Mouse (Mus musculus) kidney, adult 2 months (tissue): ENCODE results near the gene Asap3. TPM values are rescaled to one million over a fixed set of nuclear protein-coding genes. Genes with fewer than 3 reads are reported as not detected.
A peak's percentile ranks its signal among the peaks of the same experiment; 100 is the strongest.

Experiments used
- DNase-seq: peaks from one replicate; pipeline ENCODE4 v3.0.0; 2021
- H3K27ac ChIP-seq: fragments of 200-500 bp; 2 replicates; pipeline ENCODE4 v1.5.1; 2012; ENCODE audit warnings: low read depth, low read length, control low read depth, inconsistent platforms; ENCODE audit not compliant: insufficient read depth
- H3K27me3 ChIP-seq: fragments of 200-500 bp; replicated peaks from 2 replicates; pipeline ENCODE4 v1.6.1; 2012; ENCODE audit warnings: mild to moderate bottlenecking, moderate library complexity, low read length, inconsistent platforms; ENCODE audit not compliant: control insufficient read depth, insufficient read depth
- H3K36me3 ChIP-seq: fragments of 200-500 bp; 2 replicates; pipeline ENCODE4 v1.6.1; 2012; ENCODE audit warnings: mild to moderate bottlenecking, moderate library complexity, low read length, inconsistent platforms; ENCODE audit not compliant: control insufficient read depth, insufficient read depth
- H3K4me1 ChIP-seq: fragments of 200-500 bp; 2 replicates; pipeline ENCODE4 v1.6.1; 2011; ENCODE audit warnings: low read length; ENCODE audit not compliant: control insufficient read depth, insufficient read depth
- H3K4me3 ChIP-seq: fragments of 200-500 bp; 2 replicates; pipeline ENCODE4 v1.5.1; 2011; ENCODE audit warnings: mild to moderate bottlenecking, low read depth, low read length, control low read depth; ENCODE audit not compliant: insufficient read depth
- CTCF ChIP-seq: fragments of 200-500 bp; conservative IDR thresholded peaks from 2 replicates; pipeline ENCODE4 v1.5.1; 2011; ENCODE audit warnings: low read depth, mild to moderate bottlenecking, control low read depth, low read length, moderate library complexity, mixed read lengths; ENCODE audit not compliant: insufficient read depth, insufficient read length
- POLR2A ChIP-seq: fragments of 200-500 bp; IDR thresholded peaks from one replicate; pipeline ENCODE4 v1.6.1; 2011; ENCODE audit warnings: low read depth, low read length, control low read depth
- WGBS: fragments of 180-500 bp; shearing (Covaris S2); methylation state at CpG from one replicate; pipeline ENCODE4 v1.1.7; 2018; 5-methylcytosine and 5-hydroxymethylcytosine counted together
- polyA plus RNA-seq: library from polyadenylated mRNA; depleted of rRNA; stranded (reverse); fragments of >200 nt; gene quantifications from 2 replicates; pipeline ENCODE4 v1.2.3, GENCODE M21; 2012

Gene Asap3
- polyA plus RNA-seq, 1 experiment = 5.7 TPM

DNA sequence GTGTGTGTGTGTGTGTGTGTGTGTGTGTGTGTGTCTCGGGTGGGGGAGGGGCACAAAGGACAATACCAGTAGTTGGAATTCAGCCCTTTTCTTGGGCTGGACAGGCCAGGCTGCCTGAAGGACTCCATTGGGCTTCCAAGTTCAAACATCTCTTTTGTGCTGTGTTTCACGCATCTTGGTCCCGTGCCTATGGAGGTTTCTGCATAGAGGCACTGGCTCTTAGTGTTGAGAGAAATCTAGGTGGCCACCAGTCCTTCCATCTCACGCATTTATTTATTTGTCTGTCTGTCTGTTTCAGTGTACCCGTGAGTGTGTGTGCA, 18.0 kb downstream of the Asap3 start:
- Histone ChIP-seq H3K4me1 (no peaks in the 10 kb centered on the region), H3K27ac (no peak overlapping the region), H3K36me3 (no peaks in the 10 kb centered on the region), H3K4me3 (no peak overlapping the region), H3K27me3 (no peaks in the 10 kb centered on the region)
- 74% methylated on average over 5 of the region's 5 CpGs for whole genome bisulfite sequencing
- no peak for TF ChIP-seq CTCF
- TF ChIP-seq POLR2A = no peak
- no peak for DNase-seq

DNA sequence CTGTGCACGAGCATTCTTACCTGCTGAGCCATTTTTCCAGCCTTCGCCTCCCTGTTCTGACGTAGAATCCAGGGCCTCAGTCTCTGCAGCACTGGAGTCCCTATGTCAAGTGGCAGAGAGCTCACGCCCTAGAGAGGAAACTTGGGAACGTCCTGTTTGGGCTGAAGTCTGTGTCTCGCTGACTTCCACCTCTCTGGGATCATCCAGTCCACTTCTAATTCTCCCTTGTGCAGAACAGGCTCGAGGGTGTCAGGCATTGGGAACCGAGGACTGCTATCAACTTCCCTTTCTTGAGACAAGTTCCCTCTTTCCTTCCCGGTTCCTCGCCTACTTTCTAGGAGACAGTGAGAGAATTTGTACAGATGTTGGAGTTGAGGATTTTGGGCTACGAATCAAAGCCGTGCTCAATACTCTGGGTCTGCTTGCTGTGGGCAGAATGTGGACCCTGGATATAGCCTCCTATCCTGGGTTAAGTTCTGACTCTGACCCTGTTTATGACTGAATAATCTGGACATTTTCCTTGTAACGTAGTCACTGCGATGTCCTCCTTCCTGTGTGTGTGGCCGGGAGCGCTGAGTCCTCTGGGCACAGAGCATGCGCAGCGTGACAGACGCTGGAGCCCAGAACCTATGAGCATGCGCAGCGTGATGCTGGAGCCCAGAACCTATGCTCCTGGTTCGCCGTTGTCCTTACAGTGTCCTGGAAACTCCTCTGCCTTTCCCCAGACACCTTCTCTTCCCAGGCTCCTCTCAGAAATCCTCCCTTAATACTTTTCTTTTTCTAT, 18.7 kb downstream of the Asap3 start:
- H3K4me3 ChIP-seq = no peak overlapping the region
- no peak for TF ChIP-seq CTCF
- no peak for TF ChIP-seq POLR2A
- 83% methylated on average over 23 of the region's 23 CpGs for WGBS
- no peak overlapping the region for H3K27ac ChIP-seq
- no peaks in the 10 kb centered on the region for H3K27me3 ChIP-seq
- no peaks in the 10 kb centered on the region for H3K36me3 ChIP-seq
- peak; percentile 20 for DNase-seq
- H3K4me1 ChIP-seq = no peaks in the 10 kb centered on the region

DNA sequence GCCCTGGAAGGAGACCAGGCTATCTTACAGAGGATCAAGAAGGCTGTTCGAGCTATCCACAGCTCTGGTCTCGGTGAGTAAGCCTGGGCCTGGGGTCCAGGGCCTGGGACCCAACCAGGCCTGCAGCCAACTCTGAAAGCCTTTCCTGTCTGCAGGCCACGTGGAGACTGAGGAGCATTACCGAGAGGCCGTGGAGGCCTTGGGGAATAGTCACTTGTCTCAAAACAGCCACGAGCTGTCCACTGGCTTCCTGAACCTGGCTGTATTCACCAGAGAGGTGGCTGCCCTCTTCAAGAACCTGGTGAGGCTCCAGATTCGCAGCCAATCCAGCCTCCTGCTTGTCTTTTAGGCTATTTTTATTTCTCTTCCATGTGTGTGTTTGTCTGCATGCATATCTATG, 21.2 kb downstream of the Asap3 start:
- H3K4me1 ChIP-seq = no peaks in the 10 kb centered on the region
- H3K4me3 ChIP-seq = no peak overlapping the region
- no peak for DNase-seq
- WGBS = 54% methylated on average over 7 of the region's 7 CpGs
- no peak overlapping the region for H3K27ac ChIP-seq
- H3K36me3 ChIP-seq = no peaks in the 10 kb centered on the region
- no peaks in the 10 kb centered on the region for H3K27me3 ChIP-seq
- TF ChIP-seq POLR2A (no peak), CTCF (no peak)

DNA sequence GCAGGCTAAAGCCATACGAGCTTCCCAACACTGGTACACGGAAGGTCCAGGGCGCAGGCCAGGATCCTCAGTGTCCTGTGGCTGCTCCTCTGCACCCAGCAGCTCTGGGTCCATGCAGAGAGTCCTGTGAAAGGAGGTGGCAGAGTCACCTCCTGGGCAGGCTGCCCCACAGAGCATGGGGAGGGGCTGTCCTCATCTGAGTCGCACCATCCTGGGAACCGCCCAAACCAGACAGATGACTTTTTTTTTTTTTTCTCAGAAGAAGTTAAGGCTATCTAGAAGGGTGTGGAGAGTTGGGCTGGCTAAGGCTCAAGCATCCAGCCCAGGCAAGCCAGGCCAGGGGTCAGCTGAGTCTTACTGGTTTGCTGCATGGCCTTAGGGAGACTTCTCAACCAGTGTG, 22.5 kb downstream of the Asap3 start:
- TF ChIP-seq POLR2A = no peak
- no peak for TF ChIP-seq CTCF
- H3K36me3 ChIP-seq = no peaks in the 10 kb centered on the region
- no peaks in the 10 kb centered on the region for H3K4me1 ChIP-seq
- 88% methylated on average over 5 of the region's 5 CpGs for WGBS
- no peaks in the 10 kb centered on the region for H3K27me3 ChIP-seq
- no peak overlapping the region for H3K27ac ChIP-seq
- no peak for DNase-seq
- H3K4me3 ChIP-seq = no peak overlapping the region

DNA sequence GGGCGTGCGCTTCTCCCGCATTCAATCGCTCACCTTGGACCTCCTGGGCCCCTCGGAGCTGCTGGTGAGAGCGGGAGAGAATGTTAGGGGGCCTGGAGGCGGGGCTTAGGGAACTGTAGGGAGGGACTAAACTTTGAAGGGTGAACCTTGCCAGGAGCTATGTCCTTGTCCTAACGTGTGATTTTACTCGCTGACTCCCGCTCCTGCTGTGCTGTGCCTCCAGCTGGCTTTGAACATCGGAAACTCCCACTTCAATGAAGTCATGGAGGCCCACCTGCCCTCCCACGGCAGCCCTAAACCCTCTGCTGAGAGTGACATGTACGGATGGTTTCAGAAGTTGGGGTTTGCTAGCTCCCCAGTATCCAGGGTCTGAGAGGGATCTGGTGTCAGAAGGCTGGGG, 32.5 kb downstream of the Asap3 start:
- Histone ChIP-seq H3K4me1 (no peaks in the 10 kb centered on the region), H3K27me3 (no peaks in the 10 kb centered on the region), H3K36me3 (no peaks in the 10 kb centered on the region), H3K27ac (no peak overlapping the region), H3K4me3 (no peak overlapping the region)
- no peak for DNase-seq
- WGBS = 66% methylated on average over 13 of the region's 13 CpGs
- TF ChIP-seq CTCF (no peak), POLR2A (no peak)

DNA sequence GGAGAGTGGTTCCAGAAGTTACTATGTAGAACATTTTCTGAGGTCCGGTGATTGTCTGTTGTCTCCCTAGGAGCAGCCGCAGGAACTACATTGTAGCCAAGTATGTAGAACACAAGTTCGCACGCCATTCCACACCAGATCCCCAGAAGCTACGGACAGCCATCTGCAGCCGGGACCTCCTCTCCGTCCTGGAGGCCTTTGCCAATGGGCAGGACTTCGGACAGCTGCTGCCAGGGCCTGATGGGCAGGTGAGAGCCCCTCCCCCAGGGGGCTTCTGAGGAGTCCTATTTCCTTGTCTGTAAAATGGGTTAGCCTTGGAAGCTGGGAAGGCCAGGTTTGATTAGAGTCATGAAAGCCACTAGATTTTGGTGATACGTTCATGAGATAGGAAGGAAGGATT, 32.9 kb downstream of the Asap3 start:
- TF ChIP-seq CTCF (no peak), POLR2A (no peak)
- WGBS = 83% methylated on average over 9 of the region's 9 CpGs
- H3K4me3 ChIP-seq = no peak overlapping the region

DNA sequence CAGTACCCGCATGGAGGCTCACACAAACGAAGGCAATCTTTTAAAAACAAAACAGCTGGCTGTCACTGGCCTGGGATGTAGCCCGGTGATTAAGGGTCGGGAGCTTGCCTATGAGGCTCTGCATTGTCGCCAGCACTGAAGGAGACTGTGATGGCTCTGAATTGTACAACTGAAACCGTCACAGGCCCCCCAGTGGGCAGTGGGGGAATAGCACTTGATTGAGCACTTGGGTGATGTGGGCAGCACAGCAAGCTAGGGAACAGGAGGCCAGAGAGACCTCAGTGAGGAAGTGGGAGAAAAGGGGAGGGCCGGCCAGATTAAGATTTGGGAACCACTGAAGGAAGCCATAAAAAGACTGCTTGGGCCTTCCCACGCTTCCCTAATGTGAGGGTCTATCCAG, 33.5 kb downstream of the Asap3 start:
- H3K27me3 ChIP-seq = no peaks in the 10 kb centered on the region
- no peaks in the 10 kb centered on the region for H3K4me1 ChIP-seq
- peak; percentile 88 for DNase-seq
- H3K27ac ChIP-seq = no peak overlapping the region
- TF ChIP-seq POLR2A (no peak), CTCF (peak; percentile 81)
- no peak overlapping the region for H3K4me3 ChIP-seq
- no peaks in the 10 kb centered on the region for H3K36me3 ChIP-seq
- 18% methylated on average over 8 of the region's 8 CpGs for WGBS

More for the DNA sequence above, 32.9 kb downstream of the Asap3 start:
- Histone ChIP-seq H3K36me3 (no peaks in the 10 kb centered on the region), H3K4me1 (no peaks in the 10 kb centered on the region), H3K27ac (no peak overlapping the region), H3K27me3 (no peaks in the 10 kb centered on the region)
- DNase-seq = no peak

DNA sequence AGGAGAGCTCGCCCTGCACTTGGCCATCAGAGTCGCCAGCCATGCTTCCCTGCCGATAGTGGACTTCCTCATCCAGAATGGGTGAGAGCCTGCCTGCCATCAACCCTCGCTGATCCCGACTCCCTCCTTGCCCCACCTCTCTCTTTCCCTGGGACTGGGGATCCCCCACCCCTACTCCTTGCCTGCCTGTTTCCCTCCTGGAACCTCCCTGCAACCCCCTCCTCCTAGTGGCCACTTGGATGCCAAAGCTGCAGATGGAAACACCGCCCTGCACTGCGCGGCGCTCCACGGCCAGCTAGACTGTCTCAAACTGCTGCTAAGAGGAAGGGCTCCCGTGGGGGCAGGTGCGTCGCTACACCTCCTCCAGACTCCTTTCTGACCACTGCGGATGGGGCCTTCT, 34.0 kb downstream of the Asap3 start:
- Histone ChIP-seq H3K4me3 (no peak overlapping the region), H3K27ac (no peak overlapping the region), H3K27me3 (no peaks in the 10 kb centered on the region), H3K4me1 (no peaks in the 10 kb centered on the region), H3K36me3 (no peaks in the 10 kb centered on the region)
- no peak for DNase-seq
- no peak for TF ChIP-seq CTCF
- TF ChIP-seq POLR2A = no peak
- 80% methylated on average over 14 of the region's 14 CpGs for WGBS
